Mouse (Mus musculus) heart, postnatal 25 days (tissue): ENCODE measurements around the gene Donson. TPM values are rescaled to one million over a fixed set of nuclear protein-coding genes. Genes with fewer than 3 reads are reported as not detected.
A peak's percentile ranks its signal among the peaks of the same experiment; 100 is the strongest.
"Not testable (repeated sequence)": the region's sequence is repeated elsewhere in the genome, so short reads cannot be mapped to it uniquely, and the experiment has no call there.

ENCODE experiments used
- DNase-seq: peaks from one replicate; pipeline ENCODE4 v3.0.0; 2022; ENCODE audit warnings: low spot score
- intact Hi-C: fragments of 180-260 bp; cut with DNase I; formaldehyde crosslinking; loops from one replicate; pipeline ENCODE4 v1.15.1; 2025
- total RNA-seq, 2 experiments: library from RNA; stranded (reverse); gene quantifications; 2 replicates each; pipeline ENCODE4 v1.2.3; 2021

Gene Donson
- total RNA-seq, 2 experiments from 2014 or later: 2.5 to 3.7 TPM

GRCm38 (mm10) chr16:91646681-91647419 lies 41.7 kb downstream of the Donson start, which contains the start of gene Gart:
Gene Gart, minus strand, starts transcription at chr16:91646952.
- peak; percentile 93 for DNase-seq
- intact Hi-C loops: loop anchor here (5.0 kb wide), 1 partner anchor 100 kb away; the partner anchor contains the start of gene Ifngr2

- intact Hi-C loops: loop anchor here (5.0 kb wide), 1 partner anchor 99 kb away; the partner anchor contains the start of gene Ifngr2
- no peak for DNase-seq
Observed at GRCm38 (mm10) chr16:91645995-91646602, 42.5 kb downstream of the Donson start.

- intact Hi-C loops: loop anchor here (5.0 kb wide), 1 partner anchor 98 kb away; the partner anchor contains the start of gene Ifngr2
- DNase-seq: not testable (repeated sequence)
Observed at GRCm38 (mm10) chr16:91645420-91645819, 43.1 kb downstream of the Donson start.

GRCm38 (mm10) chr16:91644901-91645300 lies 43.7 kb downstream of the Donson start:
- intact Hi-C loops: loop anchor here (5.0 kb wide), 1 partner anchor 98 kb away; the partner anchor contains the start of gene Ifngr2
- no peak for DNase-seq

- intact Hi-C loops: no loop called here
- no peak for DNase-seq
Observed at GRCm38 (mm10) chr16:91640171-91640570, 48.4 kb downstream of the Donson start.

- intact Hi-C loops: no loop called here
- DNase-seq: no peak
Observed at GRCm38 (mm10) chr16:91639636-91640035, 48.9 kb downstream of the Donson start.

GRCm38 (mm10) chr16:91639161-91639560 lies 49.4 kb downstream of the Donson start:
- intact Hi-C loops: no loop called here
- no peak for DNase-seq

GRCm38 (mm10) chr16:91633641-91634040 lies 54.9 kb downstream of the Donson start:
- no peak for DNase-seq
- intact Hi-C loops: no loop called here

GRCm38 (mm10) chr16:91632940-91633339 lies 55.6 kb downstream of the Donson start:
- intact Hi-C loops: no loop called here
- DNase-seq: no peak

GRCm38 (mm10) chr16:91632439-91632838 lies 56.1 kb downstream of the Donson start:
- intact Hi-C loops: no loop called here
- no peak for DNase-seq

- intact Hi-C loops: no loop called here
- DNase-seq: no peak
Observed at GRCm38 (mm10) chr16:91630584-91630983, 58.0 kb downstream of the Donson start.

GRCm38 (mm10) chr16:91629749-91630148 lies 58.8 kb downstream of the Donson start:
- intact Hi-C loops: no loop called here
- no peak for DNase-seq

- no peak for DNase-seq
- intact Hi-C loops: no loop called here
Observed at GRCm38 (mm10) chr16:91628673-91629072, 59.9 kb downstream of the Donson start.

- intact Hi-C loops: no loop called here
- DNase-seq: no peak
Observed at GRCm38 (mm10) chr16:91627831-91628230, 60.7 kb downstream of the Donson start.

Other genes starting within 250 kb of the Donson start
- 10 to 100 TPM; 30.5 to 39.7 TPM for gene Ifnar1, start 203.5 kb downstream of the Donson start, total RNA-seq
- gene Ifngr2, start 141.7 kb downstream of the Donson start, total RNA-seq: 100 to 1,000 TPM; 153 to 157 TPM
- gene Tmem50b, start 91.0 kb downstream of the Donson start, total RNA-seq: 10 to 100 TPM; 65.5 to 74.3 TPM
- gene Dnajc28, start 69.7 kb downstream of the Donson start, total RNA-seq: 10 to 100 TPM; 24.4 to 25.9 TPM
- gene Gart, start 41.8 kb downstream of the Donson start, total RNA-seq: 10 to 100 TPM; 59.0 to 70.1 TPM
- gene Son, start 41.3 kb downstream of the Donson start, total RNA-seq: 100 to 1,000 TPM; 129 to 149 TPM
- 10 to 100 TPM; 22.7 to 24.7 TPM for gene Cryzl1, start 40.2 kb upstream of the Donson start, total RNA-seq
- gene Itsn1, start 40.5 kb upstream of the Donson start, total RNA-seq: 10 to 100 TPM; 40.8 to 56.7 TPM